Comparison of ENCODE assay signal across 9 mouse cellular contexts in the genomic region with DNA sequence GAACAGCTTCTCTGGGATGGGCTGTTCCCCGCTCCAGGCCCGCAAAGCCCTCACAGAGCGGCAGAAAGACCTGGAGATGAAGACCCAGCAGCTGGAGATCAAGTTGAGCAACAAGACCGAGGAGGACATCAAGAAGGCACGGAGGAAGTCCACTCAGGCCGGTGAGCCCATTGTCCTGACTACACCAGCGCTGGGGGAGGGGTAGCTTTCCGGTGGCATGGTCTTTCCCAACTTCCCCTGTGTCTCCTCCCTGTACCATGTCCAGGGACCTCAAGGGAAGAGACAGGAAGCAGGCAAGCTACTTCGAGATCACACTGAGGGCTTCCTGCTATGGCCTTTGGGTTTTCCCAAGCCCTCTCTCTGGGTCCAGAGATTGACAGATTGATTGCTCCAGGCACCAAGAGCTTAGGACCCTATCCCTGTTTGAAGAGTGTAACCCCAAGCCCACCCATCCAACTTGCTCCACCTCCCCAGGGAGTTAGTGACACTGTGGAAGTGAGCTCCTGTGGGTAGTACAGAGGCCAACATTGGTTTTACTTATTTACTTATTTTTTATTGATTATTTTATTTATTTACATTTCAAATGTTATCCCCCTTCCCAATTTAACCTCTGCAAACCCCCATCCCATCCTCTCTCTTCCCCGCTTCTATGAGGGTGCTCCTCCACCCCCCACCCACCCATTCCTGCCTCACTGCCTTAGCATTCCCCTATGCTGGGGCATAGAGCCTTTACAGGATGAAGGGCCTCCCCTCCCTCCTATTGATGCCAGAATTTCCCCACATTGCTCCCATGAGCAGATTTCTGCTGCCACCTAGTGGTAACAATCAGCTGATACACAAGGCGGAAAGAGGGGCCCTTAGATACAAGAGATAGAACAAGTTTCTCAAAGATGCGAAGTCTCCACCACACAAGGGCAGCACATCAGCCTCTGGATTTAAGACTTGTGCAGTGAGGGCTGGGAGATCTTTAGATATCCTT. TPM values are rescaled to one million over a fixed set of nuclear protein-coding genes. Genes with fewer than 3 reads are reported as not detected.
DNase-seq lines count a peak whose midpoint lies in the region; ATAC-seq lines count a peak whose summit lies in the region.
"Had no signal": no experiment of that assay in that cellular context is flagged by ENCODE, and none has a peak within 500 bp of the region (broad histone marks: within the 10 kb centered on the region; RNA-seq: fewer than 3 reads in every experiment).

No protein-coding gene starts in this region.

- no peak overlapping the region for H3K4me3 ChIP-seq in forebrain, embryonic 16.5 days (replicated peaks; ENCODE audit: low read length)
- H3K4me3 ChIP-seq: limb, embryonic 12.5 days had no signal

- no peaks in the 10 kb centered on the region for H3K9me3 ChIP-seq in forebrain, embryonic 16.5 days (ENCODE audit: control insufficient read depth, low read length)
- H3K9me3 ChIP-seq: limb, embryonic 12.5 days had no signal

- H3K36me3 ChIP-seq in forebrain, embryonic 16.5 days (ENCODE audit: control insufficient read depth, insufficient read depth), result no peaks in the 10 kb centered on the region
- H3K36me3 ChIP-seq in splenic B cell, adult 2 months (ENCODE audit: control insufficient read depth, insufficient read depth, low read length, poor library complexity, severe bottlenecking), result no peaks in the 10 kb centered on the region
- H3K36me3 ChIP-seq: limb, embryonic 12.5 days had no signal

- peak; percentile 41; the same call in 1 of the 2 replicates for ATAC-seq in cerebellum, adult (ENCODE audit: insufficient number of reproducible peaks, low FRiP score, low TSS enrichment)
- peak; percentile 85 for ATAC-seq in forebrain, embryonic 16.5 days

- no peak overlapping the region for H3K27ac ChIP-seq in forebrain, embryonic 16.5 days (ENCODE audit: low read length)
- H3K27ac ChIP-seq: limb, embryonic 12.5 days had no signal

- H3K4me1 ChIP-seq in forebrain, embryonic 16.5 days (replicated peaks; ENCODE audit: control insufficient read depth, insufficient read depth, low read length), result no peaks in the 10 kb centered on the region
- H3K4me1 ChIP-seq: limb, embryonic 12.5 days had no signal

- 63% methylated on average over 12 of the region's 12 CpGs for WGBS in forebrain, embryonic 16.5 days

- H3K9ac ChIP-seq in forebrain, embryonic 16.5 days (replicated peaks; ENCODE audit: low read depth, low read length), result no peak overlapping the region
- H3K9ac ChIP-seq: limb, embryonic 12.5 days had no signal

- H3K4me2 ChIP-seq in forebrain, embryonic 16.5 days (ENCODE audit: low read length), result no peak overlapping the region
- H3K4me2 ChIP-seq: limb, embryonic 12.5 days had no signal

- no peak for DNase-seq in cerebellum, adult 11 months
- peak; percentile 56 for DNase-seq in A20 (ENCODE audit: low read depth, low spot score)
- peak; percentile 21 for DNase-seq in c-Kit-positive CD71-positive TER-119-positive erythroid progenitor cells, embryonic 14.5 days (ENCODE audit: low spot score)
- DNase-seq in kidney, postnatal 14 days, result peak; percentile 65
- peak; percentile 78 for DNase-seq in lung, postnatal 36 days
- DNase-seq in splenic B cell, adult 2 months (ENCODE audit: low read depth, low spot score), result peak; percentile 71

- H3K27me3 ChIP-seq in forebrain, embryonic 16.5 days (replicated peaks; ENCODE audit: control insufficient read depth, insufficient read depth, low read length), result no peaks in the 10 kb centered on the region
- H3K27me3 ChIP-seq in splenic B cell, adult 2 months (ENCODE audit: control insufficient read depth, insufficient read depth, low read length, poor library complexity, severe bottlenecking), result no peaks in the 10 kb centered on the region
- H3K27me3 ChIP-seq: limb, embryonic 12.5 days had no signal

RNA-seq across cellular contexts. Expression of a gene that starts 19.3 kb away (rescaled TPM):
- polyA plus RNA-seq in forebrain, embryonic 16.5 days (2015; fragmentation: Nextera tagmentation; extraction: Ambion mirVana), result not detected in 2 replicates
- polyA plus RNA-seq: limb, embryonic 12.5 days had no signal
